Mouse (Mus musculus): ENCODE data around the gene Gm7942.
"Not testable (repeated sequence)": the region's sequence is repeated elsewhere in the genome, so short reads cannot be mapped to it uniquely, and the experiment has no call there.

Gm7942 gene

GRCm38 (mm10) chr5:95106638-95107037 is at the start of gene Gm7942:
TSS of gene Gm7942 (plus strand) at chr5:95106938.
- not testable (repeated sequence) for DNase-seq (ENCODE audit: extremely low spot score, low read depth, low spot score)
